Comparison of ENCODE assay signal across 9 mouse cellular contexts in genomic region chr1:133889949-133890598, GRCm38 (mm10). TPM values are rescaled to one million over a fixed set of nuclear protein-coding genes. Genes with fewer than 3 reads are reported as not detected.
DNase-seq lines count a peak whose midpoint lies in the region; ATAC-seq and TF ChIP-seq lines count a peak whose summit lies in the region.
"Had no signal": no experiment of that assay in that cellular context is flagged by ENCODE, and none has a peak within 500 bp of the region (broad histone marks: within the 10 kb centered on the region; RNA-seq: fewer than 3 reads in every experiment).

No protein-coding gene starts in this region.

- no peak overlapping the region for H3K4me3 ChIP-seq in forebrain, postnatal 0 days (ENCODE audit: low read depth, low read length)
- no peak overlapping the region for H3K4me3 ChIP-seq in stomach, embryonic 16.5 days (replicated peaks; ENCODE audit: low read length)

- no peak for TF ChIP-seq CTCF in forebrain, postnatal 0 days (IDR thresholded peaks at IDR 0.05; ENCODE audit: low read depth)

- H3K27me3 ChIP-seq in forebrain, postnatal 0 days (ENCODE audit: insufficient read depth, low read length): no peaks in the 10 kb centered on the region
- H3K27me3 ChIP-seq in stomach, embryonic 16.5 days (ENCODE audit: control insufficient read depth, insufficient read depth, low read length): no peaks in the 10 kb centered on the region

- 15% methylated on average over 20 of the region's 20 CpGs for WGBS in forebrain, postnatal 0 days
- WGBS in stomach, embryonic 16.5 days: 11% methylated on average over 20 of the region's 20 CpGs

- no peak overlapping the region for H3K9ac ChIP-seq in forebrain, postnatal 0 days
- peak overlapping the region; percentile 34 for H3K9ac ChIP-seq in stomach, embryonic 16.5 days (ENCODE audit: low read length)

- peak; percentile 28 to 42 for DNase-seq in spleen, postnatal 10 days (ENCODE audit: low spot score in 2 of 2)
- no peak for DNase-seq in spleen, postnatal 36 days (ENCODE audit: low spot score in 2 of 2)
- no peak for DNase-seq in forebrain, postnatal 0 days
- DNase-seq in liver: peak; percentile 64
- no peak for DNase-seq in ovary, adult 18-20 months (ENCODE audit: low spot score)
- DNase-seq in spleen, adult 12 weeks (ENCODE audit: low spot score): no peak

- H3K9me3 ChIP-seq in forebrain, postnatal 0 days (ENCODE audit: low read length): no peaks in the 10 kb centered on the region
- H3K9me3 ChIP-seq in stomach, embryonic 16.5 days (replicated peaks; ENCODE audit: control insufficient read depth, low read length): no peaks in the 10 kb centered on the region

- peaks cover 6% of the 10 kb centered on the region for H3K4me1 ChIP-seq in forebrain, postnatal 0 days (ENCODE audit: insufficient read depth)
- H3K4me1 ChIP-seq in stomach, embryonic 16.5 days (ENCODE audit: control insufficient read depth, insufficient read depth, low read length): peaks cover 58% of the 10 kb centered on the region

- H3K4me2 ChIP-seq in forebrain, postnatal 0 days (ENCODE audit: low read depth): peak overlapping the region; percentile 35
- peak overlapping the region; percentile 38 for H3K4me2 ChIP-seq in stomach, embryonic 16.5 days (ENCODE audit: low read depth, low read length)

- H3K36me3 ChIP-seq in forebrain, postnatal 0 days (ENCODE audit: insufficient read depth): no peaks in the 10 kb centered on the region
- no peaks in the 10 kb centered on the region for H3K36me3 ChIP-seq in stomach, embryonic 16.5 days (ENCODE audit: control insufficient read depth, insufficient read depth, low read length)

- H3K27ac ChIP-seq in forebrain, postnatal 0 days (ENCODE audit: low read depth, low read length): no peak overlapping the region
- peak overlapping the region; percentile 39; the same call in 1 of the 2 replicates for H3K27ac ChIP-seq in stomach, embryonic 16.5 days (ENCODE audit: low read length)

- peak; percentile 53 for ATAC-seq in forebrain, postnatal 0 days
- ATAC-seq in stomach, embryonic 16.5 days (ENCODE audit: insufficient read depth, low FRiP score): peak; percentile 48; the same call in 1 of the 2 replicates
- no peak for ATAC-seq in erythroid progenitor cell, adult 5-6 weeks (replicated peaks; ENCODE audit: low FRiP score, poor library complexity, severe bottlenecking)

RNA-seq across cellular contexts. Expression of gene Optc, which starts 17.7 kb away (rescaled TPM):
- total RNA-seq in forebrain, postnatal 0 days (2014; rRNA removed): 2.9 and 5.1 TPM in 2 replicates
- polyA plus RNA-seq in forebrain, postnatal 0 days (2015; fragmentation: Nextera tagmentation; extraction: Ambion mirVana): 1.8 and 2.4 TPM in 2 replicates
- 1.9 and 2.7 TPM in 2 replicates for polyA plus RNA-seq in stomach, embryonic 16.5 days (2015; fragmentation: Nextera tagmentation; extraction: Ambion mirVana)
- not detected in 2 replicates for total RNA-seq in erythroid progenitor cell, adult 5-6 weeks (2015; ENCODE audit: low replicate concordance)
- not detected in 2 replicates for total RNA-seq in erythroid progenitor cell, adult 5-6 weeks (2017; ENCODE audit: low replicate concordance)
- total RNA-seq: granulocyte monocyte progenitor cell, adult 5-6 weeks had no signal

RNA-seq across cellular contexts. Expression of gene Prelp, which starts 31.1 kb away (rescaled TPM):
- 1.8 and 2.4 TPM in 2 replicates for total RNA-seq in forebrain, postnatal 0 days (2014; rRNA removed)
- polyA plus RNA-seq in forebrain, postnatal 0 days (2015; fragmentation: Nextera tagmentation; extraction: Ambion mirVana): 3.8 and 5.0 TPM in 2 replicates
- polyA plus RNA-seq in stomach, embryonic 16.5 days (2015; fragmentation: Nextera tagmentation; extraction: Ambion mirVana): 3.5 and 4.5 TPM in 2 replicates
- total RNA-seq in erythroid progenitor cell, adult 5-6 weeks (2015; ENCODE audit: low replicate concordance): 0.42 TPM in 1 of 2 replicates, not detected in the other
- 0.13 TPM in 1 of 2 replicates, not detected in the other for total RNA-seq in erythroid progenitor cell, adult 5-6 weeks (2017; ENCODE audit: low replicate concordance)
- total RNA-seq: granulocyte monocyte progenitor cell, adult 5-6 weeks had no signal

Comparison
In these comparisons a context has a peak if more than half of its experiments do, and no peak if none do; other contexts are left out.
1. DNase-seq: peak in spleen, postnatal 10 days (2 of 2) and liver (single experiment); none in spleen, postnatal 36 days (0 of 2), forebrain, postnatal 0 days (single experiment), ovary, adult 18-20 months (single experiment) and spleen, adult 12 weeks (single experiment).